Mouse (Mus musculus): Measurements from ENCODE around the gene Prdm4.

Prdm4 gene

GRCm38 (mm10) chr10:85916498-85917309 lies at the start of gene Prdm4:
Prdm4 (minus strand) TSS chr10:85917142.
- peak; percentile 97 to 98 for DNase-seq (ENCODE audit: low spot score in 2 of 2)

GRCm38 (mm10) chr10:85966476-85966875 lies 49.5 kb upstream of the Prdm4 start:
- no peak for DNase-seq (ENCODE audit: low spot score in 2 of 2)

- DNase-seq (ENCODE audit: low spot score in 2 of 2), result no peak
Observed at GRCm38 (mm10) chr10:85964316-85964715, 47.4 kb upstream of the Prdm4 start.

- DNase-seq (ENCODE audit: low spot score in 2 of 2), result no peak
Observed at GRCm38 (mm10) chr10:85962897-85963296, 46.0 kb upstream of the Prdm4 start.

GRCm38 (mm10) chr10:85957464-85957950 lies 40.6 kb upstream of the Prdm4 start, which contains the start of gene Rtcb:
Rtcb (minus strand) TSS chr10:85957823.
- peak; percentile 94 to 95 for DNase-seq (ENCODE audit: low spot score in 2 of 2)

GRCm38 (mm10) chr10:85956871-85957419 lies 40.0 kb upstream of the Prdm4 start:
- DNase-seq (ENCODE audit: low spot score in 2 of 2), result no peak

GRCm38 (mm10) chr10:85954429-85954828 lies 37.5 kb upstream of the Prdm4 start:
- DNase-seq (ENCODE audit: low spot score in 2 of 2), result no peak

GRCm38 (mm10) chr10:85953401-85953800 lies 36.5 kb upstream of the Prdm4 start:
- DNase-seq (ENCODE audit: low spot score in 2 of 2), result no peak

GRCm38 (mm10) chr10:85951765-85952443 lies 35.0 kb upstream of the Prdm4 start:
- no peak for DNase-seq (ENCODE audit: low spot score in 2 of 2)

GRCm38 (mm10) chr10:85948483-85949196 lies 31.7 kb upstream of the Prdm4 start:
- no peak for DNase-seq (ENCODE audit: low spot score in 2 of 2)

- DNase-seq (ENCODE audit: low spot score in 2 of 2), result no peak
Observed at GRCm38 (mm10) chr10:85936280-85936965, 19.5 kb upstream of the Prdm4 start.

- no peak for DNase-seq (ENCODE audit: low spot score in 2 of 2)
Observed at GRCm38 (mm10) chr10:85929962-85930361, 13.0 kb upstream of the Prdm4 start.

GRCm38 (mm10) chr10:85929208-85929591 lies 12.3 kb upstream of the Prdm4 start:
- DNase-seq (ENCODE audit: low spot score in 2 of 2), result no peak

GRCm38 (mm10) chr10:85928499-85929207 lies 11.7 kb upstream of the Prdm4 start:
- no peak for DNase-seq (ENCODE audit: low spot score in 2 of 2)

- no peak for DNase-seq (ENCODE audit: low spot score in 2 of 2)
Observed at GRCm38 (mm10) chr10:85927676-85928445, 10.9 kb upstream of the Prdm4 start, which contains the start of gene Ascl4. Ascl4 (plus strand) TSS chr10:85927681.

GRCm38 (mm10) chr10:85879886-85880486 lies 37.0 kb downstream of the Prdm4 start:
- DNase-seq (ENCODE audit: low spot score in 2 of 2), result no peak

GRCm38 (mm10) chr10:85875812-85876211 lies 41.1 kb downstream of the Prdm4 start:
- no peak for DNase-seq (ENCODE audit: low spot score in 2 of 2)

GRCm38 (mm10) chr10:85873861-85874544 lies 42.9 kb downstream of the Prdm4 start:
- no peak for DNase-seq (ENCODE audit: low spot score in 2 of 2)

GRCm38 (mm10) chr10:85872479-85872773 lies 44.5 kb downstream of the Prdm4 start:
- DNase-seq (ENCODE audit: low spot score in 2 of 2), result no peak

All from heart, adult 9 months (tissue).